Mouse (Mus musculus) heart, embryonic 12.5 days (tissue): Measurements from ENCODE around the gene Cd72. TPM values are rescaled to one million over a fixed set of nuclear protein-coding genes. Genes with fewer than 3 reads are reported as not detected.

Experiments used
- ATAC-seq: fragments of 200-750 bp; cut with Nextera tagmentation; 2 replicates; pipeline ENCODE4 v1.8.0; 2017; ENCODE audit warnings: moderate TSS enrichment, moderate library complexity; ENCODE audit not compliant: insufficient number of reproducible peaks, low FRiP score
- H3K27ac ChIP-seq: fragments of 300-500 bp; sonication (generic); 2 replicates; pipeline ENCODE4 v1.5.1; 2016; ENCODE audit warnings: mild to moderate bottlenecking, moderate library complexity; ENCODE audit not compliant: poor library complexity, severe bottlenecking
- H3K27me3 ChIP-seq: fragments of 300-500 bp; sonication (generic); replicated peaks from 2 replicates; pipeline ENCODE4 v1.6.1; 2016; ENCODE audit warnings: mild to moderate bottlenecking, moderate library complexity
- H3K36me3 ChIP-seq: fragments of 300-500 bp; sonication (generic); 2 replicates; pipeline ENCODE4 v1.6.1; 2016; ENCODE audit warnings: mild to moderate bottlenecking, moderate library complexity
- H3K4me1 ChIP-seq: fragments of 300-500 bp; sonication (generic); replicated peaks from 2 replicates; pipeline ENCODE4 v1.6.1; 2016; ENCODE audit warnings: mild to moderate bottlenecking
- H3K4me2 ChIP-seq: fragments of 300-500 bp; sonication (generic); 2 replicates; pipeline ENCODE4 v1.6.1; 2016; ENCODE audit warnings: mild to moderate bottlenecking, moderate library complexity
- H3K4me3 ChIP-seq: fragments of 300-500 bp; sonication (generic); 2 replicates; pipeline ENCODE4 v1.5.1; 2016; ENCODE audit warnings: mild to moderate bottlenecking
- H3K9ac ChIP-seq: fragments of 300-500 bp; sonication (generic); 2 replicates; pipeline ENCODE4 v1.6.1; 2016; ENCODE audit warnings: mild to moderate bottlenecking, moderate library complexity
- H3K9me3 ChIP-seq: fragments of 300-500 bp; sonication (generic); replicated peaks from 2 replicates; pipeline ENCODE4 v1.6.1; 2016; ENCODE audit warnings: mild to moderate bottlenecking, moderate library complexity
- WGBS: fragments of 180-500 bp; shearing (Covaris S2); methylation state at CpG from one replicate; pipeline ENCODE4 v1.1.7; 2016; 5-methylcytosine and 5-hydroxymethylcytosine counted together
- polyA plus RNA-seq: library from polyadenylated mRNA; unstranded; fragments of >200 nt; fragmentation: Nextera tagmentation; extraction: Ambion mirVana; gene quantifications from 2 replicates; pipeline ENCODE4 v1.2.1, GENCODE M21; 2016

The Cd72 gene
- polyA plus RNA-seq, 1 experiment from 2014 or later, result 2.0 TPM

- H3K4me2 ChIP-seq, result no peak overlapping the region
- ATAC-seq, result no peak
- 87% methylated on average over 3 of the region's 3 CpGs for WGBS
These were observed 5.9 kb downstream of the Cd72 start for GRCm38 (mm10) chr4:43448554-43448953.

GRCm38 (mm10) chr4:43447251-43447650 is 7.2 kb downstream of the Cd72 start:
- H3K27me3 ChIP-seq, result peaks cover 12% of the 10 kb centered on the region
- WGBS, result 96% methylated on average over 13 of the region's 13 CpGs
- H3K27ac ChIP-seq, result no peak overlapping the region
- no peak overlapping the region for H3K4me3 ChIP-seq
- peaks cover 32% of the 10 kb centered on the region for H3K36me3 ChIP-seq
- H3K9me3 ChIP-seq, result no peaks in the 10 kb centered on the region
- no peak overlapping the region for H3K4me2 ChIP-seq
- no peak for ATAC-seq
- peaks cover 12% of the 10 kb centered on the region for H3K4me1 ChIP-seq
- H3K9ac ChIP-seq, result no peak overlapping the region

More at GRCm38 (mm10) chr4:43448554-43448953, 5.9 kb downstream of the Cd72 start:
- Histone ChIP-seq H3K36me3 (peaks cover 32% of the 10 kb centered on the region), H3K4me3 (no peak overlapping the region), H3K9me3 (no peaks in the 10 kb centered on the region), H3K9ac (no peak overlapping the region), H3K4me1 (peaks cover 22% of the 10 kb centered on the region), H3K27me3 (peaks cover 25% of the 10 kb centered on the region), H3K27ac (no peak overlapping the region)

GRCm38 (mm10) chr4:43443511-43443910 is 10.9 kb downstream of the Cd72 start:
- peaks cover 2% of the 10 kb centered on the region; the same call in 1 of the 2 replicates for H3K9me3 ChIP-seq
- peak overlapping the region; percentile 80 for H3K4me2 ChIP-seq
- H3K27me3 ChIP-seq, result no peaks in the 10 kb centered on the region
- H3K4me1 ChIP-seq, result peaks cover 12% of the 10 kb centered on the region
- H3K27ac ChIP-seq, result peak overlapping the region; percentile 91
- peaks cover 32% of the 10 kb centered on the region for H3K36me3 ChIP-seq
- H3K4me3 ChIP-seq, result peak overlapping the region; percentile 94
- WGBS, result under 1% methylated on average over 25 of the region's 28 CpGs
- H3K9ac ChIP-seq, result peak overlapping the region; percentile 99
- ATAC-seq, result no peak

DNA sequence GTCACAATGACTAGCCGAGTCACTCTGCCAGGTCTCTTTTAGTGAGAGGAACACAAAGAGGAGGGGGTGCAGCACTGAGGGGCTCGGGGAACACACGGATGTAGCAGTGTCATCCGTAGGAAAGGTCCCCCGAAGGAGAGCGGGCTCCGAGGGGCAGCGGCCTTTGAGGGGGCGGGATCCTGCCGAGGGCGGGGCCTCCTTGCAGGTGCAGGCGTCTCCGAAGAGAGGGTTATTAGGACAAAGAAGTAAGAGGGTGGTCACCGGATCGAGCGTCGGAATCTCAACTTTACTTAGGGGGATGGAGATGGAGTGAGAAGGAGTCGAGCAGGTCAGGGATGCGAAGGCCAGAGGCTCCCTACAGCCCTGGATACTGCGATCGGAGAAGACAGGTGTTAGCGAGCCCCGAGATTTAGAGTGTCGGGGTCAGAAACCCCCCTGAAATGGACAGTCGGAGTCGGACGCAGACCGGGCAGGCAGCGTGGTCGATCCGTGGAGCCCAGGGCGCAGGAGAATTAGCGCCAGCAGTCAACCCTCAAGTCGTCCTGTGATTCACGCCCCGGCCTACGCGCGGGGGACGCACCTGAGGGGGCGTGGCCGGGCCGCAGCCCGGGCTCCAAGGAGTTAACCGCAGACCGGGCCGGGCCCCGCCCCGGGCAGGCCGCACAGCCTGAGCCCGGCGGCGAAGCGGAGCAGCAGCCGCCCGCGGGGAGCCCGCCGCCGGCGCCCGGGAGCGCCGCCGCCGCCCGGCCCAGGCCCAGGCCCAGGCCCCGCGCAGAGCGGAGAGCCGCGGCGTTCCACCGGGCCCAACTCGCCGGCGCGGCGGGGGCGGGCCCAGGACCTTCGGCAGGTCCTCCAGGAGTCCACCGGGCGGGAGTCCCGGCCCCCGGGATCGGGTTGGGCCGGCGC is 11.7 kb downstream of the Cd72 start:
- Histone ChIP-seq H3K27ac (peak overlapping the region; percentile 91), H3K4me1 (peaks cover 12% of the 10 kb centered on the region), H3K9me3 (peaks cover 3% of the 10 kb centered on the region; the same call in 1 of the 2 replicates), H3K4me2 (peak overlapping the region; percentile 80), H3K9ac (peak overlapping the region; percentile 99), H3K36me3 (peaks cover 28% of the 10 kb centered on the region), H3K27me3 (no peaks in the 10 kb centered on the region), H3K4me3 (peak overlapping the region; percentile 94)
- ATAC-seq, result peak; percentile 78
- WGBS, result under 1% methylated on average over 88 of the region's 88 CpGs

- WGBS, result under 1% methylated on average over 33 of the region's 33 CpGs
- Histone ChIP-seq H3K4me3 (peak overlapping the region; percentile 94), H3K4me2 (peak overlapping the region; percentile 80), H3K27ac (peak overlapping the region; percentile 91), H3K36me3 (peaks cover 22% of the 10 kb centered on the region), H3K9ac (peak overlapping the region; percentile 99), H3K9me3 (peaks cover 3% of the 10 kb centered on the region; the same call in 1 of the 2 replicates), H3K27me3 (no peaks in the 10 kb centered on the region), H3K4me1 (peaks cover 12% of the 10 kb centered on the region)
- peak; percentile 93 for ATAC-seq
These were observed 12.4 kb downstream of the Cd72 start for GRCm38 (mm10) chr4:43442044-43442443.

GRCm38 (mm10) chr4:43441639-43442038 is 12.8 kb downstream of the Cd72 start, which contains the start of gene Tesk1:
Gene Tesk1, plus strand, starts transcription at chr4:43441939.
- peaks cover 12% of the 10 kb centered on the region for H3K4me1 ChIP-seq
- H3K9ac ChIP-seq, result peak within 1 kb of the TSS; percentile 99
- H3K4me2 ChIP-seq, result peak within 1 kb of the TSS; percentile 80
- no peak for ATAC-seq
- peak within 1 kb of the TSS; percentile 91 for H3K27ac ChIP-seq
- H3K27me3 ChIP-seq, result no peaks in the 10 kb centered on the region
- peaks cover 3% of the 10 kb centered on the region; the same call in 1 of the 2 replicates for H3K9me3 ChIP-seq
- peaks cover 18% of the 10 kb centered on the region for H3K36me3 ChIP-seq
- H3K4me3 ChIP-seq, result peak within 1 kb of the TSS; percentile 94
- 24% methylated on average over 4 of the region's 4 CpGs for WGBS

DNA sequence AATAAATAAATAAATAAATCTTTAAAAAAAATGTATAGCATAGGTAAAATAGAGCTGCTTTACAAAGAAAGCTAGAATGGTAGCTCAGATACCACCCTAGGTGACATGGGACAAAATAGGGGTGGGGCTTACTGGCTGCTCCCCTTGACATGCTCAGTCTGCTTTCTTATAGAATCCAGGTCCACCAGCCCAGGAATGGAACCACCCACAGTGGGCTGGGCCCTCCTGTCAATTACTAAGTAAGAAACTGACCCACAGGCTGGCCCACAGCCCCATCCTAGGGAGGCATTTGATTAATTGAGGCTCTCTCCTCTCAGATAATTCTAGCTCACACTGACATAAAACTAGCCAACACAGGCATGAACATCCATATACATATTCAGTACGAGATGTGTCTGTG is 21.6 kb downstream of the Cd72 start:
- Histone ChIP-seq H3K4me1 (peaks cover 12% of the 10 kb centered on the region), H3K27ac (no peak overlapping the region), H3K9ac (no peak overlapping the region), H3K36me3 (no peaks in the 10 kb centered on the region), H3K4me3 (no peak overlapping the region), H3K27me3 (peaks cover 15% of the 10 kb centered on the region), H3K9me3 (no peaks in the 10 kb centered on the region), H3K4me2 (no peak overlapping the region)
- no peak for ATAC-seq
- WGBS, result 73% methylated on average over 1 of the region's 1 CpGs

GRCm38 (mm10) chr4:43431690-43432089 is 22.7 kb downstream of the Cd72 start:
- Histone ChIP-seq H3K4me2 (no peak overlapping the region; the same call in 1 of the 2 replicates), H3K4me1 (peaks cover 18% of the 10 kb centered on the region), H3K4me3 (no peak overlapping the region), H3K27ac (no peak overlapping the region), H3K9ac (no peak overlapping the region), H3K36me3 (peaks cover under 1% of the 10 kb centered on the region; the same call in 1 of the 2 replicates), H3K9me3 (no peaks in the 10 kb centered on the region), H3K27me3 (peaks cover 26% of the 10 kb centered on the region)
- peak; percentile 52; the same call in 1 of the 2 replicates for ATAC-seq
- 10% methylated on average over 4 of the region's 4 CpGs for WGBS

DNA sequence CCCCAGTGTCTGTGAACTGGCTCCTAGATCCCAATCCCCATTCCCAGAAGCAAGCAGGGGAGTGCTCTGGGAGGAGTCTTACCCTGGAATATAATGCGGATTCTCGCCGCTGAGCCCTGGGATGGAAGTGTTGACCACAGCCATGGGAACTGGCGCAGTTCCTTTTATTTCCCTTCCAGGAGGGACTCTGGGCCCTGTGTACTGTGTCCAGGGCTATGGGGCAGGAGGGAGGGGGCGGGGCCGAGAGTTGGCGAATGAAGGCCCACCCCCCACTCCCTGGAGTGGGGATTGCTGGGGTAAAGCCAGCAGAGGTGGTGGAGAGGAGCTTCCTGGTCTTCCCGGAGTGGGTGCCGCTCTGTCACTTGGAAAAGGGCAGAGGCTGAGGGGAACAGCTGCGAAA is 25.5 kb downstream of the Cd72 start, which contains the start of gene Fam166b:
Gene Fam166b (minus strand): TSS at position 189 of the 400 bp plus-strand sequence.
- Histone ChIP-seq H3K4me2 (peak within 1 kb of the TSS; percentile 53), H3K4me3 (no peak within 1 kb of the TSS), H3K36me3 (peaks cover 28% of the 10 kb centered on the region), H3K27me3 (peaks cover 54% of the 10 kb centered on the region), H3K9ac (peak within 1 kb of the TSS; percentile 57; the same call in 1 of the 2 replicates), H3K4me1 (peaks cover 30% of the 10 kb centered on the region), H3K9me3 (no peaks in the 10 kb centered on the region), H3K27ac (no peak within 1 kb of the TSS)
- 7% methylated on average over 10 of the region's 10 CpGs for WGBS
- ATAC-seq, result no peak

- Histone ChIP-seq H3K27me3 (peaks cover 60% of the 10 kb centered on the region), H3K9me3 (no peaks in the 10 kb centered on the region), H3K27ac (no peak overlapping the region), H3K4me2 (peak overlapping the region; percentile 53), H3K4me3 (no peak overlapping the region), H3K36me3 (peaks cover 34% of the 10 kb centered on the region), H3K4me1 (peaks cover 30% of the 10 kb centered on the region), H3K9ac (0 out of 2 replicates have a peak overlapping the region, but pooled peaks have one; percentile 57)
- WGBS, result 33% methylated on average over 16 of the region's 16 CpGs
- ATAC-seq, result peak; percentile 16; the same call in 1 of the 2 replicates
These were observed 26.1 kb downstream of the Cd72 start for GRCm38 (mm10) chr4:43428180-43428861.
